Mouse (Mus musculus) embryonic fibroblast, embryonic 13.5 days (primary cell): ENCODE measurements around the gene Ppm1d. TPM values are rescaled to one million over a fixed set of nuclear protein-coding genes. Genes with fewer than 3 reads are reported as not detected.

Source experiments
- H3K27ac ChIP-seq: 2 replicates; pipeline ENCODE4 v1.5.1; 2012; ENCODE audit warnings: low read length, control low read depth, inconsistent platforms; ENCODE audit not compliant: insufficient read depth
- H3K4me1 ChIP-seq: 2 replicates; pipeline ENCODE4 v1.6.1; 2011; ENCODE audit warnings: low read length; ENCODE audit not compliant: control insufficient read depth, insufficient read depth
- H3K4me3 ChIP-seq: 2 replicates; pipeline ENCODE4 v1.5.1; 2011; ENCODE audit warnings: mild to moderate bottlenecking, control low read depth, low read length; ENCODE audit not compliant: insufficient read depth
- CTCF ChIP-seq: IDR thresholded peaks from 2 replicates; pipeline ENCODE4 v1.5.1; 2011; ENCODE audit warnings: mild to moderate bottlenecking, control low read depth, low read length, moderate library complexity, borderline replicate concordance; ENCODE audit not compliant: insufficient read depth
- POLR2A ChIP-seq: IDR thresholded peaks from 2 replicates; pipeline ENCODE4 v1.6.1; 2011; ENCODE audit warnings: low read depth, mild to moderate bottlenecking, control low read depth, low read length, moderate library complexity
- polyA plus RNA-seq: library from polyadenylated mRNA; stranded (reverse); fragments of >200 nt; gene quantifications from 2 replicates; pipeline ENCODE4 v1.2.4, GENCODE M21; 2011; ENCODE audit warnings: low read depth; ENCODE audit not compliant: missing spikeins, insufficient read length

The Ppm1d gene
- polyA plus RNA-seq, 1 experiment = 9.4 TPM

GRCm38 (mm10) chr11:85299880-85300279, 11.2 kb upstream of the Ppm1d start:
- Histone ChIP-seq H3K4me3 (no peak overlapping the region), H3K4me1 (no peaks in the 10 kb centered on the region), H3K27ac (no peak overlapping the region)
- no peak for TF ChIP-seq CTCF
- TF ChIP-seq POLR2A = no peak

- Histone ChIP-seq H3K27ac (no peak overlapping the region), H3K4me3 (no peak overlapping the region), H3K4me1 (no peaks in the 10 kb centered on the region)
- TF ChIP-seq CTCF (no peak), POLR2A (no peak)
Observed at GRCm38 (mm10) chr11:85301161-85301560, 9.9 kb upstream of the Ppm1d start.

GRCm38 (mm10) chr11:85301836-85302235, 9.2 kb upstream of the Ppm1d start:
- no peak overlapping the region for H3K4me3 ChIP-seq
- H3K4me1 ChIP-seq = no peaks in the 10 kb centered on the region
- H3K27ac ChIP-seq = no peak overlapping the region
- no peak for TF ChIP-seq POLR2A

- TF ChIP-seq CTCF (no peak), POLR2A (no peak)
- Histone ChIP-seq H3K4me3 (no peak overlapping the region), H3K27ac (no peak overlapping the region), H3K4me1 (no peaks in the 10 kb centered on the region)
Observed at GRCm38 (mm10) chr11:85306577-85307260, 4.3 kb upstream of the Ppm1d start.

GRCm38 (mm10) chr11:85308799-85309198, 2.2 kb upstream of the Ppm1d start:
- TF ChIP-seq CTCF (no peak), POLR2A (no peak)
- Histone ChIP-seq H3K27ac (no peak overlapping the region), H3K4me3 (no peak overlapping the region), H3K4me1 (no peaks in the 10 kb centered on the region; the same call in 1 of the 2 replicates)

GRCm38 (mm10) chr11:85310407-85310712, 684 bp upstream of the Ppm1d start:
- Histone ChIP-seq H3K27ac (peak overlapping the region; percentile 88), H3K4me3 (peak overlapping the region; percentile 55), H3K4me1 (no peaks in the 10 kb centered on the region; the same call in 1 of the 2 replicates)
- no peak for TF ChIP-seq CTCF
- TF ChIP-seq POLR2A = no peak

GRCm38 (mm10) chr11:85311645-85312490, 824 bp downstream of the Ppm1d start:
- Histone ChIP-seq H3K27ac (peak overlapping the region; percentile 91), H3K4me1 (no peaks in the 10 kb centered on the region; the same call in 1 of the 2 replicates), H3K4me3 (peak overlapping the region; percentile 74)
- TF ChIP-seq POLR2A (no peak), CTCF (no peak)

GRCm38 (mm10) chr11:85312818-85313217, 1.8 kb downstream of the Ppm1d start:
- Histone ChIP-seq H3K4me1 (no peaks in the 10 kb centered on the region; the same call in 1 of the 2 replicates), H3K27ac (no peak overlapping the region), H3K4me3 (no peak overlapping the region)
- TF ChIP-seq POLR2A (no peak), CTCF (no peak)

- H3K27ac ChIP-seq = no peak overlapping the region
- no peaks in the 10 kb centered on the region; the same call in 1 of the 2 replicates for H3K4me1 ChIP-seq
- H3K4me3 ChIP-seq = no peak overlapping the region; the same call in 1 of the 2 replicates
- TF ChIP-seq POLR2A = no peak
- TF ChIP-seq CTCF = no peak
Observed at GRCm38 (mm10) chr11:85313361-85313760, 2.3 kb downstream of the Ppm1d start.
